Mouse (Mus musculus) left cerebral cortex, adult 6 months (tissue): Measurements from ENCODE around the gene Pitpnm2. TPM values are rescaled to one million over a fixed set of nuclear protein-coding genes. Genes with fewer than 3 reads are reported as not detected.

ENCODE experiments used
- long read RNA-seq, 2 experiments: library from polyadenylated mRNA; unstranded; transcript quantifications; one replicate each; pipeline ENCODE4 v2.0.0; 2019 to 2020
- polyA plus RNA-seq: library from polyadenylated mRNA; unstranded; fragments of <200 nt; fragmentation: Nextera tagmentation; gene quantifications from 2 replicates; pipeline ENCODE4 v1.2.3, GENCODE M21; 2021

The Pitpnm2 gene
- polyA plus RNA-seq, result 35.1 and 39.8 TPM in 2 replicates
- long read RNA-seq, experiment 1, transcript Pitpnm2-206 (3 exons, 869 nt), result major isoform, 11 of 74 reads
- long read RNA-seq, experiment 1, partial matches to known transcripts, result 29 of 74 reads
- long read RNA-seq, experiment 1, other reads (novel, unspliced or antisense), result 33 of 74 reads
- long read RNA-seq, experiment 2, transcript Pitpnm2-206 (3 exons, 869 nt), result major isoform, 9 of 43 reads
- long read RNA-seq, experiment 2, partial matches to known transcripts, result 13 of 43 reads
- long read RNA-seq, experiment 2, other reads (novel, unspliced or antisense), result 21 of 43 reads

GRCm38 (mm10) chr5:124249614-124250591 lies at the start of gene Pitpnm2:
TSS of gene Pitpnm2 (minus strand) at chr5:124249760.

GRCm38 (mm10) chr5:124115990-124116845 lies 133.3 kb downstream of the Pitpnm2 start, which contains the start of gene Arl6ip4:
TSS of gene Arl6ip4 (plus strand) at chr5:124116089.

GRCm38 (mm10) chr5:124111742-124112497 lies 137.6 kb downstream of the Pitpnm2 start, which contains the start of gene Ogfod2:
TSS of gene Ogfod2 (plus strand) at chr5:124112297.

GRCm38 (mm10) chr5:124095596-124096232 lies 153.8 kb downstream of the Pitpnm2 start, which contains the start of gene Abcb9:
TSS of gene Abcb9 (minus strand) at chr5:124095798.

Other genes with a start within 250 kb of the Pitpnm2 start
- gene Vps37b, start 217.5 kb downstream of the Pitpnm2 start, polyA plus RNA-seq, result 13.1 and 26.3 TPM in 2 replicates
- 28.7 and 35.1 TPM in 2 replicates for gene Abcb9, start 154.0 kb downstream of the Pitpnm2 start, polyA plus RNA-seq
- 46.6 and 68.3 TPM in 2 replicates for gene Ogfod2, start 137.5 kb downstream of the Pitpnm2 start, polyA plus RNA-seq
- gene Arl6ip4, start 133.7 kb downstream of the Pitpnm2 start, polyA plus RNA-seq, result 105 and 120 TPM in 2 replicates
- 5.0 and 9.7 TPM in 2 replicates for gene Mphosph9, start 78.2 kb upstream of the Pitpnm2 start, polyA plus RNA-seq
- 11.6 and 12.8 TPM in 2 replicates for gene 2810006K23Rik, start 78.3 kb upstream of the Pitpnm2 start, polyA plus RNA-seq
- 25.5 and 85.7 TPM in 2 replicates for gene Cdk2ap1, start 113.3 kb upstream of the Pitpnm2 start, polyA plus RNA-seq
- gene Sbno1, start 176.2 kb upstream of the Pitpnm2 start, polyA plus RNA-seq, result 51.9 and 59.2 TPM in 2 replicates
- 5.7 and 13.3 TPM in 2 replicates for gene Kmt5a, start 190.2 kb upstream of the Pitpnm2 start, polyA plus RNA-seq
- gene Rilpl2, start 228.6 kb upstream of the Pitpnm2 start, polyA plus RNA-seq, result 23.9 and 28.5 TPM in 2 replicates
- gene Snrnp35, start 233.4 kb upstream of the Pitpnm2 start, polyA plus RNA-seq, result 7.9 and 11.4 TPM in 2 replicates